Mouse (Mus musculus): ENCODE measurements around the gene Dip2c. TPM values are rescaled to one million over a fixed set of nuclear protein-coding genes. Genes with fewer than 3 reads are reported as not detected.

Gene Dip2c
- polyA plus RNA-seq, 1 experiment from 2014 or later = 0.83 TPM

- H3K9me3 ChIP-seq (ENCODE audit: low read length) = no peaks in the 10 kb centered on the region
- H3K27me3 ChIP-seq (ENCODE audit: insufficient read depth, low read length) = no peaks in the 10 kb centered on the region
- no peak overlapping the region for H3K4me2 ChIP-seq (ENCODE audit: low read depth, low read length)
- H3K36me3 ChIP-seq (replicated peaks; ENCODE audit: insufficient read depth, low read length) = no peaks in the 10 kb centered on the region
- ATAC-seq (no peak), DNase-seq (no peak)
- no peak for TF ChIP-seq EP300 (IDR thresholded peaks at IDR 0.05; ENCODE audit: low read depth)
- no peak for TF ChIP-seq CTCF (IDR thresholded peaks at IDR 0.05; ENCODE audit: low read depth)
- no peaks in the 10 kb centered on the region for H3K4me1 ChIP-seq (ENCODE audit: insufficient read depth)
- H3K9ac ChIP-seq (replicated peaks) = no peak overlapping the region
- no peak overlapping the region for H3K4me3 ChIP-seq (ENCODE audit: low read depth, low read length)
- 35% methylated on average over 1 of the region's 1 CpGs for WGBS (ENCODE audit: insufficient replicate concordance)
- no peak overlapping the region for H3K27ac ChIP-seq (ENCODE audit: low read depth)
Measured at GRCm38 (mm10) chr13:9371387-9371786, 95.1 kb downstream of the Dip2c start.

- WGBS (ENCODE audit: insufficient replicate concordance) = 71% methylated on average over 2 of the region's 2 CpGs
- Histone ChIP-seq H3K9ac (replicated peaks) (no peak overlapping the region), H3K27ac (ENCODE audit: low read depth) (no peak overlapping the region), H3K36me3 (replicated peaks; ENCODE audit: insufficient read depth, low read length) (no peaks in the 10 kb centered on the region), H3K4me1 (ENCODE audit: insufficient read depth) (no peaks in the 10 kb centered on the region), H3K9me3 (ENCODE audit: low read length) (no peaks in the 10 kb centered on the region), H3K4me2 (ENCODE audit: low read depth, low read length) (no peak overlapping the region), H3K27me3 (ENCODE audit: insufficient read depth, low read length) (no peaks in the 10 kb centered on the region), H3K4me3 (ENCODE audit: low read depth, low read length) (no peak overlapping the region)
- ATAC-seq = no peak
- TF ChIP-seq EP300 (IDR thresholded peaks at IDR 0.05; ENCODE audit: low read depth) (no peak), CTCF (IDR thresholded peaks at IDR 0.05; ENCODE audit: low read depth) (no peak)
- no peak for DNase-seq
Measured at GRCm38 (mm10) chr13:9377130-9377529, 100.8 kb downstream of the Dip2c start.

GRCm38 (mm10) chr13:9380740-9381410 lies 104.5 kb downstream of the Dip2c start:
- no peak for DNase-seq
- H3K27me3 ChIP-seq (ENCODE audit: insufficient read depth, low read length) = no peaks in the 10 kb centered on the region

GRCm38 (mm10) chr13:9388017-9388416 lies 111.7 kb downstream of the Dip2c start:
- no peak for TF ChIP-seq CTCF (IDR thresholded peaks at IDR 0.05; ENCODE audit: low read depth)
- no peak for TF ChIP-seq EP300 (IDR thresholded peaks at IDR 0.05; ENCODE audit: low read depth)
- ATAC-seq (no peak), DNase-seq (no peak)
- Histone ChIP-seq H3K9me3 (ENCODE audit: low read length) (no peaks in the 10 kb centered on the region), H3K4me3 (ENCODE audit: low read depth, low read length) (no peak overlapping the region), H3K9ac (replicated peaks) (no peak overlapping the region), H3K4me2 (ENCODE audit: low read depth, low read length) (no peak overlapping the region), H3K27ac (ENCODE audit: low read depth) (no peak overlapping the region), H3K27me3 (ENCODE audit: insufficient read depth, low read length) (no peaks in the 10 kb centered on the region), H3K36me3 (replicated peaks; ENCODE audit: insufficient read depth, low read length) (no peaks in the 10 kb centered on the region), H3K4me1 (ENCODE audit: insufficient read depth) (no peaks in the 10 kb centered on the region)
- 29% methylated on average over 2 of the region's 2 CpGs for WGBS (ENCODE audit: insufficient replicate concordance)

More at GRCm38 (mm10) chr13:9380740-9381410, 104.5 kb downstream of the Dip2c start:
- TF ChIP-seq EP300 (IDR thresholded peaks at IDR 0.05; ENCODE audit: low read depth) (no peak), CTCF (IDR thresholded peaks at IDR 0.05; ENCODE audit: low read depth) (no peak)
- H3K4me2 ChIP-seq (ENCODE audit: low read depth, low read length) = no peak overlapping the region
- H3K9me3 ChIP-seq (ENCODE audit: low read length) = no peaks in the 10 kb centered on the region
- H3K4me1 ChIP-seq (ENCODE audit: insufficient read depth) = no peaks in the 10 kb centered on the region
- WGBS (ENCODE audit: insufficient replicate concordance) = 77% methylated on average over 5 of the region's 5 CpGs
- no peaks in the 10 kb centered on the region for H3K36me3 ChIP-seq (replicated peaks; ENCODE audit: insufficient read depth, low read length)
- no peak overlapping the region for H3K4me3 ChIP-seq (ENCODE audit: low read depth, low read length)
- no peak overlapping the region for H3K27ac ChIP-seq (ENCODE audit: low read depth)
- no peak overlapping the region for H3K9ac ChIP-seq (replicated peaks)
- no peak for ATAC-seq

DNA sequence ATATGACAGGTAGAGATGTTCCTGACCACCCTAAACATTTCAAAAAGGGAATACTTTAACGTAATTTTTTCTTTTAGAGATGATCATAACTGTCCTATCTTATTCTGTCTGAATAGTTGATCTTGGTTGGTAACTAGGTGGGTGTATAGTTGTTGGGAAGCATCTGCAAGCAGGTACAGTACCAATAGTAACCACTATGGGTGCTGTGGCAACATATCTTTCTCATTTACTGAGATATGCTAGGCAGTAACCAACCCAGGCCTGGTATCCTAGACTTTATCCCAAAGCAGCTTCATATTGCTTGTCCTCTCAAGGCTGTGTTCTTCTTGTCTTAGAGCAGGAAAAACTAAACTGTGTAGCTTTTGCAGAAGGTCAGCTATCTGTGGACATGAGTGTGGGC lies 113.0 kb downstream of the Dip2c start:
- H3K27ac ChIP-seq (ENCODE audit: low read depth) = no peak overlapping the region
- ATAC-seq (no peak), DNase-seq (no peak)
- no peak for TF ChIP-seq EP300 (IDR thresholded peaks at IDR 0.05; ENCODE audit: low read depth)
- peak; percentile 34; the same call in 1 of the 2 replicates for TF ChIP-seq CTCF (IDR thresholded peaks at IDR 0.05; ENCODE audit: low read depth)
- no peaks in the 10 kb centered on the region for H3K4me1 ChIP-seq (ENCODE audit: insufficient read depth)
- H3K4me3 ChIP-seq (ENCODE audit: low read depth, low read length) = no peak overlapping the region
- H3K27me3 ChIP-seq (ENCODE audit: insufficient read depth, low read length) = no peaks in the 10 kb centered on the region
- WGBS (ENCODE audit: insufficient replicate concordance) = 81% methylated on average over 1 of the region's 1 CpGs
- H3K9ac ChIP-seq (replicated peaks) = no peak overlapping the region
- no peaks in the 10 kb centered on the region for H3K9me3 ChIP-seq (ENCODE audit: low read length)
- no peaks in the 10 kb centered on the region for H3K36me3 ChIP-seq (replicated peaks; ENCODE audit: insufficient read depth, low read length)
- H3K4me2 ChIP-seq (ENCODE audit: low read depth, low read length) = no peak overlapping the region

DNA sequence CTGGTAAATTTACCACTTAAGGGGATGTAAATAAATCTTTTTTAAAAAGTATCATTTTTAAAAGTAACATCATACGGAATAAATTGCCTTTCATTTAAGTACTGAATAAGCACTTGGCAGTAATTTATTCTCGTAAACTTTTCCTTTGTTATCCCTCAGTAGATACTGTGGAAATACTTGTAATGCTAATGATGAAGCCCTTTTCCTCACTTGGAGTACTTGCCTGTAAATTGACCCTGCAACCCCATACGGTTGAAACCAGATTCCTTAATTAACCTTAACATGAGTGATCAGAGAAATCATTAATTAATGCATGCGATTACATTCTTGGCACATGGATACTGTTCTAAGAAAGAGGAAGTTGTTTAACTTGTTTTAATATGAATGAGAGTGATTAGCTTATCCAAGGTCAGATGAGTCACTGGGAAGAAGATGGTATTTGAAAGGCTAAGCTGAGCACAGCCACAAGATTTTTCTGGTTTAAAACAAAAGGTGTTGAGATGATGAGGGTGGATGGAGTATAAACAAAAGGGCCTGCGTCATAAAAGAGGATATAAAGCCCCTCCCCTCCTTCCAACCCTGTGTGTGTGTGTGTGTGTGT lies 114.0 kb downstream of the Dip2c start:
- H3K27ac ChIP-seq (ENCODE audit: low read depth) = no peak overlapping the region
- DNase-seq (no peak), ATAC-seq (no peak)
- no peak overlapping the region for H3K4me3 ChIP-seq (ENCODE audit: low read depth, low read length)
- no peak for TF ChIP-seq CTCF (IDR thresholded peaks at IDR 0.05; ENCODE audit: low read depth)
- TF ChIP-seq EP300 (IDR thresholded peaks at IDR 0.05; ENCODE audit: low read depth) = no peak
- no peak overlapping the region for H3K4me2 ChIP-seq (ENCODE audit: low read depth, low read length)
- H3K27me3 ChIP-seq (ENCODE audit: insufficient read depth, low read length) = no peaks in the 10 kb centered on the region
- no peak overlapping the region for H3K9ac ChIP-seq (replicated peaks)
- H3K9me3 ChIP-seq (ENCODE audit: low read length) = no peaks in the 10 kb centered on the region
- no peaks in the 10 kb centered on the region for H3K36me3 ChIP-seq (replicated peaks; ENCODE audit: insufficient read depth, low read length)
- H3K4me1 ChIP-seq (ENCODE audit: insufficient read depth) = no peaks in the 10 kb centered on the region
- 62% methylated on average over 5 of the region's 5 CpGs for WGBS (ENCODE audit: insufficient replicate concordance)
